Mouse (Mus musculus) skeletal muscle tissue, adult 2 months (tissue): ENCODE data around the gene Riok1.
A peak's percentile ranks its signal among the peaks of the same experiment; 100 is the strongest.

ENCODE experiments used
- DNase-seq: peaks from one replicate; pipeline ENCODE4 v3.0.0-alpha.2; 2012; ENCODE audit warnings: low read depth, low spot score

Riok1 gene

GRCm38 (mm10) chr13:38064854-38065663, 28.3 kb downstream of the Riok1 start:
- DNase-seq = peak; percentile 22

- peak; percentile 13 for DNase-seq
Measured at GRCm38 (mm10) chr13:38070945-38071344, 34.1 kb downstream of the Riok1 start.

GRCm38 (mm10) chr13:38073374-38074307, 36.8 kb downstream of the Riok1 start:
- no peak for DNase-seq

- DNase-seq = no peak
Measured at GRCm38 (mm10) chr13:38074404-38074803, 37.6 kb downstream of the Riok1 start.

GRCm38 (mm10) chr13:38077113-38077512, 40.3 kb downstream of the Riok1 start:
- DNase-seq = no peak

GRCm38 (mm10) chr13:38078836-38079235, 42.0 kb downstream of the Riok1 start:
- no peak for DNase-seq

GRCm38 (mm10) chr13:38079366-38079765, 42.6 kb downstream of the Riok1 start:
- DNase-seq = no peak

- no peak for DNase-seq
Measured at GRCm38 (mm10) chr13:38080014-38080413, 43.2 kb downstream of the Riok1 start.

GRCm38 (mm10) chr13:38080725-38081124, 43.9 kb downstream of the Riok1 start:
- DNase-seq = no peak

- DNase-seq = no peak
Measured at GRCm38 (mm10) chr13:38081161-38081560, 44.4 kb downstream of the Riok1 start.

- DNase-seq = no peak
Measured at GRCm38 (mm10) chr13:38086711-38087110, 49.9 kb downstream of the Riok1 start.

GRCm38 (mm10) chr13:38088008-38088407, 51.2 kb downstream of the Riok1 start:
- DNase-seq = no peak

- DNase-seq = no peak
Measured at GRCm38 (mm10) chr13:38089449-38089848, 52.7 kb downstream of the Riok1 start.

- DNase-seq = no peak
Measured at GRCm38 (mm10) chr13:38089871-38090270, 53.1 kb downstream of the Riok1 start.

- DNase-seq = no peak
Measured at GRCm38 (mm10) chr13:38096207-38096606, 59.4 kb downstream of the Riok1 start.

- no peak for DNase-seq
Measured at GRCm38 (mm10) chr13:38103406-38103805, 66.6 kb downstream of the Riok1 start.

- no peak for DNase-seq
Measured at GRCm38 (mm10) chr13:38104501-38104900, 67.7 kb downstream of the Riok1 start.

GRCm38 (mm10) chr13:38109081-38109480, 72.3 kb downstream of the Riok1 start:
- DNase-seq = no peak
